Mouse (Mus musculus) lung, postnatal 0 days (tissue): Measurements from ENCODE around the gene Dscaml1. TPM values are rescaled to one million over a fixed set of nuclear protein-coding genes. Genes with fewer than 3 reads are reported as not detected.

Experiments used
- ATAC-seq: fragments of 200-750 bp; cut with Nextera tagmentation; 2 replicates; pipeline ENCODE4 v1.8.0; 2017; ENCODE audit warnings: moderate library complexity
- DNase-seq: peaks from one replicate; pipeline ENCODE4 v3.0.0-alpha.2; 2016; ENCODE audit warnings: low spot score
- H3K27ac ChIP-seq: fragments of 300-500 bp; sonication (generic); 2 replicates; pipeline ENCODE4 v1.5.1; 2014; ENCODE audit warnings: antibody characterized with exemption, mild to moderate bottlenecking, low read length, mixed read lengths
- H3K27me3 ChIP-seq: fragments of 300-500 bp; sonication (generic); replicated peaks from 2 replicates; pipeline ENCODE4 v1.6.1; 2014; ENCODE audit warnings: low read length, mixed read lengths; ENCODE audit not compliant: insufficient read depth
- H3K36me3 ChIP-seq: fragments of 300-500 bp; sonication (generic); 2 replicates; pipeline ENCODE4 v1.6.1; 2014; ENCODE audit warnings: low read length, mixed read lengths; ENCODE audit not compliant: insufficient read depth
- H3K4me1 ChIP-seq: fragments of 300-500 bp; sonication (generic); 2 replicates; pipeline ENCODE4 v1.6.1; 2014; ENCODE audit warnings: antibody characterized with exemption, low read depth, low read length, mixed read lengths; ENCODE audit not compliant: insufficient read depth
- H3K4me2 ChIP-seq: fragments of 300-500 bp; sonication (generic); replicated peaks from 2 replicates; pipeline ENCODE4 v1.6.1; 2014; ENCODE audit warnings: low read depth, mild to moderate bottlenecking, low read length, moderate library complexity, mixed read lengths
- H3K4me3 ChIP-seq: fragments of 300-500 bp; sonication (generic); 2 replicates; pipeline ENCODE4 v1.5.1; 2014; ENCODE audit warnings: low read depth, low read length
- H3K9ac ChIP-seq: fragments of 300-500 bp; sonication (generic); replicated peaks from 2 replicates; pipeline ENCODE4 v1.6.1; 2014; ENCODE audit warnings: low read depth, mild to moderate bottlenecking
- H3K9me3 ChIP-seq: fragments of 300-500 bp; sonication (generic); 2 replicates; pipeline ENCODE4 v1.6.1; 2016; ENCODE audit warnings: low read length, mixed read lengths
- CTCF ChIP-seq: IDR thresholded peaks from 2 replicates; pipeline ENCODE4 v1.5.1; 2016; ENCODE audit warnings: antibody characterized with exemption, mild to moderate bottlenecking
- EP300 ChIP-seq: IDR thresholded peaks from 2 replicates; pipeline ENCODE4 v1.6.1; 2016; ENCODE audit warnings: antibody characterized with exemption, mild to moderate bottlenecking, control low read depth
- WGBS: fragments of 180-500 bp; shearing (Covaris S2); extraction: QIAGEN DNeasy Blood & Tissue Kit; methylation state at CpG from one replicate; pipeline ENCODE4 v1.1.7; 2014; 5-methylcytosine and 5-hydroxymethylcytosine counted together
- polyA plus RNA-seq: library from polyadenylated mRNA; unstranded; fragments of >200 nt; fragmentation: Nextera tagmentation; extraction: Ambion mirVana; gene quantifications from 2 replicates; pipeline ENCODE4 v1.2.1, GENCODE M21; 2015

The Dscaml1 gene
- polyA plus RNA-seq, 1 experiment from 2014 or later: 0.16 TPM

GRCm38 (mm10) chr9:45490899-45491298 lies 64.5 kb downstream of the Dscaml1 start:
- TF ChIP-seq EP300: no peak
- no peak for TF ChIP-seq CTCF
- H3K27ac ChIP-seq: no peak overlapping the region
- no peaks in the 10 kb centered on the region for H3K36me3 ChIP-seq
- H3K9ac ChIP-seq: no peak overlapping the region
- no peak overlapping the region for H3K4me2 ChIP-seq
- H3K4me3 ChIP-seq: no peak overlapping the region
- no peaks in the 10 kb centered on the region for H3K9me3 ChIP-seq
- no peaks in the 10 kb centered on the region for H3K4me1 ChIP-seq
- ATAC-seq (no peak), DNase-seq (no peak)
- 79% methylated on average over 2 of the region's 2 CpGs for WGBS
- H3K27me3 ChIP-seq: no peaks in the 10 kb centered on the region

GRCm38 (mm10) chr9:45494889-45495288 lies 68.5 kb downstream of the Dscaml1 start:
- H3K27me3 ChIP-seq: no peaks in the 10 kb centered on the region
- ATAC-seq (no peak), DNase-seq (no peak)
- H3K9me3 ChIP-seq: no peaks in the 10 kb centered on the region
- no peak overlapping the region for H3K9ac ChIP-seq
- no peaks in the 10 kb centered on the region for H3K4me1 ChIP-seq
- no peak overlapping the region for H3K27ac ChIP-seq
- H3K4me2 ChIP-seq: no peak overlapping the region
- no peaks in the 10 kb centered on the region for H3K36me3 ChIP-seq
- no peak overlapping the region for H3K4me3 ChIP-seq
- WGBS: 77% methylated on average over 3 of the region's 3 CpGs
- TF ChIP-seq CTCF (no peak), EP300 (no peak)

DNA sequence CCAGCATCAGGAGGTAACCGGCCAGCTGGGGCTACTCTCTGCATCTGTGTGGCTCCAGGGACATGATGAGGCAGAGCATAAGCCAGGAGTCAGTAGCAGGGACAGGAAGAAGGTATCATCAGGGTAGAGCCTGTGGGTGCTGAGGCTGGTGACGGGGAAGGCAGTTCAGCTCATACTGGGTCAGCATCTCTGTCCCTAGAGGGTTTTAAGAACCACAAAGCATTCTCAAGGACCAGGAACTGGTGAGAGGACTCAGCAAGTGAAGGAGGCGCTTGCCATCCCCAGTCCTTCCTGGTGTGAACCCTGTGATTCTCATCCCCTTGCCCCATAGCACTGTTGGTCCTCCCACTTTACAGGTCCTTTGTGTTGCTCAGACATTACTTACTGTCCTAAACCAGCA lies 69.9 kb downstream of the Dscaml1 start:
- no peak for ATAC-seq
- TF ChIP-seq EP300 (no peak), CTCF (no peak)
- H3K9ac ChIP-seq: no peak overlapping the region
- no peak overlapping the region for H3K4me2 ChIP-seq
- H3K4me3 ChIP-seq: no peak overlapping the region
- no peak for DNase-seq
- no peaks in the 10 kb centered on the region for H3K27me3 ChIP-seq
- H3K36me3 ChIP-seq: no peaks in the 10 kb centered on the region
- WGBS: 88% methylated on average over 3 of the region's 3 CpGs
- no peaks in the 10 kb centered on the region for H3K4me1 ChIP-seq
- H3K9me3 ChIP-seq: no peaks in the 10 kb centered on the region
- no peak overlapping the region for H3K27ac ChIP-seq

GRCm38 (mm10) chr9:45496944-45497343 lies 70.5 kb downstream of the Dscaml1 start:
- Histone ChIP-seq H3K4me2 (no peak overlapping the region), H3K36me3 (no peaks in the 10 kb centered on the region), H3K9ac (no peak overlapping the region), H3K27ac (no peak overlapping the region), H3K9me3 (no peaks in the 10 kb centered on the region), H3K4me3 (no peak overlapping the region), H3K27me3 (no peaks in the 10 kb centered on the region), H3K4me1 (no peaks in the 10 kb centered on the region)
- DNase-seq (no peak), ATAC-seq (no peak)
- 55% methylated on average over 1 of the region's 1 CpGs for WGBS
- no peak for TF ChIP-seq CTCF
- no peak for TF ChIP-seq EP300

DNA sequence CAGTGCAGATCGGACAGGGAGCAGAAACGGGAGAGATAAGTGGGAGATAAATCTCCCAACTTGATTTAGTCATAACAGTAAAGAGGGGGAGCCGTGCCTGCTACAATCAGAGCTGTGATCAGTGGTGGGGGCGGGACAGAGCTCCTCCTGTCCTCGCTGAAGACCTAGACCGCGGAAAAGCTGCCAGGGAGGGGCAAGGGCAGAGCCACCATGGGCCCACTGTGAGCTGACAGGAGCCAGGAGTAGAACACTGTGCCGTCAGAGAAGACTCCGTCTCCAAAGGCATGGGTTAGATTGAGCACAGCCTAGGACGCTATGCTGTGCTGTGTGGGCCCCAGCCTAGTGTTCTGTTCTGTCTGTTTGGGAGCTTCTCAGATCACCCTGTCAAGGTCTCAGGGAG lies 72.8 kb downstream of the Dscaml1 start:
- H3K4me1 ChIP-seq: no peaks in the 10 kb centered on the region
- TF ChIP-seq CTCF (no peak), EP300 (no peak)
- no peaks in the 10 kb centered on the region for H3K9me3 ChIP-seq
- H3K4me3 ChIP-seq: no peak overlapping the region
- H3K4me2 ChIP-seq: no peak overlapping the region
- ATAC-seq (no peak), DNase-seq (no peak)
- H3K9ac ChIP-seq: no peak overlapping the region
- no peak overlapping the region for H3K27ac ChIP-seq
- WGBS: 28% methylated on average over 10 of the region's 10 CpGs
- H3K27me3 ChIP-seq: no peaks in the 10 kb centered on the region
- H3K36me3 ChIP-seq: no peaks in the 10 kb centered on the region

DNA sequence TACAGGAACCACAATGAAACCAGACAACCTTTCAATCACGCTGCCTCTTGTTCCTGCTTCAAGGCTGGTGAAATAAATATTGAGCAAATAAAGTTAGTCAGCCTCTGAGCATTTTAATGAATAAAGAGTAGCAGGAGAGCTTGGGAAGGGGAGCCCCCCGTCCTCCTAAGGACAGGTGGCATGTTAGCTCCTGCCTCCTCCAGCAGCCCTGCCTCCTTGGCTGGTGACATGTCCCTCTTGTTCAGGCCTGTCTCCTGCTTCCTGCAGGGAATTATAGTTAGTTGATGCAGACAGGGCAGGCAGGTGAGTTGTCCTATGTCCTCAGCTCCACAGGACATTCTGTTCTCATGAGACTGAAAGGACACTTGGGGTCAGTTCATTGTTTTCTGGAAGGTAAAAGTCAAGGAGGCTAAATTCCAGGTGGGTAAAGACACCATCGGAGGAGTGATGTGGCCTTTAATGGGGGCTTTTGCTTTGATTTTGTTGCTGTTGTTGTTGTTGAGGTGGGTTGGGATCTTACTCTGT lies 73.7 kb downstream of the Dscaml1 start:
- no peak overlapping the region for H3K9ac ChIP-seq
- DNase-seq: peak; percentile 25
- no peaks in the 10 kb centered on the region for H3K36me3 ChIP-seq
- 77% methylated on average over 3 of the region's 3 CpGs for WGBS
- TF ChIP-seq CTCF (no peak), EP300 (peak; percentile 90)
- no peak overlapping the region for H3K4me2 ChIP-seq
- H3K4me1 ChIP-seq: no peaks in the 10 kb centered on the region; the same call in 1 of the 2 replicates
- H3K27me3 ChIP-seq: no peaks in the 10 kb centered on the region
- no peak overlapping the region for H3K4me3 ChIP-seq
- ATAC-seq: no peak
- H3K27ac ChIP-seq: no peak overlapping the region
- H3K9me3 ChIP-seq: no peaks in the 10 kb centered on the region
